Mouse (Mus musculus): ENCODE data around the gene Heatr1. TPM values are rescaled to one million over a fixed set of nuclear protein-coding genes. Genes with fewer than 3 reads are reported as not detected.

The Heatr1 gene
- polyA plus RNA-seq (2012; rRNA removed), result 41.4 and 54.5 TPM in 2 replicates

DNA sequence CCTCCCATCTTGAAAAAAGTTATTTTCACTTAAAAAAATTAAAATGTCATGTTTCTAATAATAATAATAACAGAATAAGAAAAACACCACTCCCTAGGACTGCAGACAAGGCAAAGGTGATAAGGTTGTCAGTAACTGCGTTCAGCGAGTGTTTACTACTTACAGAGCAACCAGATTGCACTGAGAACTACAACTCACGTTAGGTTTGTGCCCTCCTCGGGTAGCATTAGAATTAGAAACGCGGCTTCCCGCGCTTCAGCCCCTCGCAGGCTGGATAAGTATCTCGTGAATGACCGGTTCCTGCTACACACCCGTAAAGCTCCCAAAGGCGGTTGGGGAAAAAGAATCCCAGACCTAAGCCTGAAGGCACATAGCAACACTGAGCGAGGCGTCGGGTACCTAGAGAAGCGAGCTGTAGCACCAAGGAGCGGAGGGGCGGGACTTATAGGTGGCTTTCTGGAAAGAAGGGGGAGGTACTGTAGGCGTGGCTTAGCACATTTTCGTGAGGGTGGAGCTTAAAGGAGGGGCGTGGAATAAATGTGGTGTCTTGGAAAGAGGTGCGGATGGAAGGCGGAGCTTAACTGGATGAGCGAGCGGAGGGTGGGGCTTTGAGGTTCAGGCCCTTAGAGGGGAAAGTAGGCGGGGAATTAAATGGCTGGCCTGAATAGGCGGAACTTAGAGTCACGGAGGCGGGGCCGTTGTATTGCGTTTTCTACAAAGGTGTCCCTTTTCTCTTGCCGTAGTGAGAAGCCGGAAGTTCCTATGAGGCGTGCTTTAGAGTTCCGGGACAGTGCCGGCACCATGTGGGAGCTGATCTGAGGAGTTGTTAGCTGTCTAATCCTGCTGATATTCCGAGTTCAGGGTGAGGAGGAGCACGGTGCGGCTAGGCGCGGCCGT is at the start of gene Heatr1:
Gene Heatr1, plus strand, starts transcription at position 419 of the 897 bp plus-strand sequence.

DNA sequence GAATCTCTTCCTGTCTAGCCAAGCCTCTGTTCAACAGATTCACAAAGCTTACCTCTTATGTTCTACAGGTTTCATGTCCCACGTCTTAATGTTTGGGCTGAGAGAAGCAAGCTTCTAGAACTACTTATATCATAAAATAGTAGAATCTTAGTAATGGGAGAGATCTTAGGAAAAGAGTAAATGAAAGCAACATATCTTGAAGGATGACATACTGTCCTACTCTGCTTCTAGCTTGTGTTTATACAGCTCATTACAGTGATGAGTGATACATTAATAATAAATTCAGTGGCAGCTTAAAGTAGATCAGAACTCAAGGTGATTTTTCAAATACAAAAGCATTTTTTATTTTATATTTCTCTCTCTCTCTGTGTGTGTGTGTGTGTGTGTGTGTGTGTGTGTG is 70.0 kb downstream of the Heatr1 start, which contains the start of gene Lgals8:
Gene Lgals8, minus strand, starts transcription at position 101 of the 400 bp plus-strand sequence.

Other genes with a start within 250 kb of the Heatr1 start
- gene Mtr, start 136.9 kb upstream of the Heatr1 start, polyA plus RNA-seq (2012; rRNA removed), result 11.9 and 13.2 TPM in 2 replicates
- 0.68 and 2.8 TPM in 2 replicates for gene Actn2, start 54.3 kb upstream of the Heatr1 start, polyA plus RNA-seq (2012; rRNA removed)
- gene Lgals8, start 69.9 kb downstream of the Heatr1 start, polyA plus RNA-seq (2012; rRNA removed), result 14.4 and 21.5 TPM in 2 replicates
- gene Edaradd, start 125.4 kb downstream of the Heatr1 start, polyA plus RNA-seq (2012; rRNA removed), result 0.10 and 0.14 TPM in 2 replicates
- gene Ero1lb, start 170.8 kb downstream of the Heatr1 start, polyA plus RNA-seq (2012; rRNA removed), result 8.0 and 12.5 TPM in 2 replicates